Mouse (Mus musculus): Measurements from ENCODE around the gene 9230102O04Rik. TPM values are rescaled to one million over a fixed set of nuclear protein-coding genes. Genes with fewer than 3 reads are reported as not detected.

The 9230102O04Rik gene
- polyA plus RNA-seq, 1 experiment from 2014 or later: 18.7 TPM

DNA sequence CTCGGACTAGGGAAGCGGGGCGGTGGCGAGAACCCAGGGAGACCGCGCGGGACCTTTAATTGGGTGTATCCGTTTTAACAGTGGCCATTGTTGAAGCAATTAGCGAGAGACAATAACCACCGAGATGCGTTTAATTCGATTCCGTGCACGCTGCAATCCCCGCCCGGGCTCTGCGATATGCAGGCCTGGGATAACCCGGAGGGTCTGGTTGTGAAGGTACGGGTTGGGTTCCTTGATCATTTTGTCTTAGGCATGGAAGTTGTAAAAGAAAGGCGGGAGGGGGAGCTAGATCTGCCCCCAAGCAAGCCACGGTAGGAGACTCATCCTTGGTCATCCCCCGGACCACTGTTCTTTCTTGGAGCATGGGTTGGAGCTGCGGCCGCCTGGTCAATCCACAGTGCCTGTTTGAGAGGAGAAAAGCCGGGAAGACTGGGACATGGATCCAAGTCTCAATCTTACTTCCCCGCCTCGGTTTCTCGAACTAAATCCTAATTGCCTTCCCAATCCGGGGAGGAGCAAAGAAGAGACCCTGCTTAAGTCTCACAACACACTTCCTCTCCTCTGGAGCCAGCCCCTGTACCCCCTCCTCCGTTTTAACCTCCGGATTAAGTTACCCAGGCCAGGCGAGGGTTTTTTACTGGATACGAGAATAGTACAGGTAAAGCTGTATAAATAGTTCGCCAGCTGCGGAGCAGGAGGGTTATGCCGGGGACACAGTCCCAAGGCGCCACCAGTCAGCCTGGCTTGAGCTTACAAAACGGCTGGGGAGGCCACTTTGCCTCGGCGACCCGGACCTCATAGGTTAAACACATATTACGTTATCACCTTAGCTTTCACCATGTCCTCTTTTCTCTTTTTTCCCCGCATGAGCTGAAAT lies 6.2 kb downstream of the 9230102O04Rik start:
- Histone ChIP-seq H3K36me3 (ENCODE audit: insufficient read depth, low read length) (no peaks in the 10 kb centered on the region), H3K9ac (ENCODE audit: low read depth, low read length) (peak overlapping the region; percentile 56), H3K4me2 (ENCODE audit: low read length) (peak overlapping the region; percentile 91), H3K27ac (peak overlapping the region; percentile 81), H3K4me3 (replicated peaks; ENCODE audit: low read depth, low read length) (peak overlapping the region; percentile 57), H3K27me3 (ENCODE audit: insufficient read depth, low read length) (peaks cover 52% of the 10 kb centered on the region; the same call in 1 of the 2 replicates), H3K9me3 (replicated peaks; ENCODE audit: low read length) (no peaks in the 10 kb centered on the region), H3K4me1 (replicated peaks; ENCODE audit: insufficient read depth, low read length) (peaks cover 4% of the 10 kb centered on the region; the same call in 1 of the 2 replicates)
- 2% methylated on average over 43 of the region's 43 CpGs for WGBS
- no peak for TF ChIP-seq CTCF (IDR thresholded peaks at IDR 0.05; ENCODE audit: low read depth)
- ATAC-seq (replicated peaks; ENCODE audit: low FRiP score, low read depth) (no peak), DNase-seq (ENCODE audit: low spot score) (no peak)

DNA sequence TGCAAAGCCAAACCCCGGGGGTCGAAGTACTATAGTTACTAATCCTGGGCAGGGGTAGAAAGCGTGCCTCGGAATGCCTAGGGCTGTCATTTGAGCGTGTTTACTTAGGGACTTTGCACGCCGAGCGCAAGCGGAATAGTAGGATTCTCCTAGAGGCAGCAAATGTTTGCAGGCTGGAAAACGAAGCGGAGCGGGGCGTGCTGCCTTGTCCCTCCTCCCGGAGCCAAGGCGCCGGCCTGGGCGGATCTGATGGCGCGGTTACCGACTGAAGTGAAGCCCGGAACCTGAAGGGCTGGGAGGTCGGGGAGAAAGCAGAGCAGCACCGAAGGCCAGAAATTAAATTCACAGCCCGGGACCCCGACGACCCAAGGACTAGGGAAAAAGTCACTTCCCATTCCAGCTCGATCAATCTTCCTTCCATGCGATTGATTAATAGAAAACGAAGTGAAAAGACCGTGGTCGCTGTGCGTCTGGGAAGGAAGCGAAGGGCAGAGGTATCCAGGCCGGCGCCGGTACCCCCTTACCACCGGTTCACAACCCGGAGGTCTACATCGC lies 6.9 kb downstream of the 9230102O04Rik start:
- peaks cover 46% of the 10 kb centered on the region; the same call in 1 of the 2 replicates for H3K27me3 ChIP-seq (ENCODE audit: insufficient read depth, low read length)
- no peak for TF ChIP-seq CTCF (IDR thresholded peaks at IDR 0.05; ENCODE audit: low read depth)
- WGBS: under 1% methylated on average over 39 of the region's 39 CpGs
- H3K4me3 ChIP-seq (replicated peaks; ENCODE audit: low read depth, low read length): peak overlapping the region; percentile 57
- peak overlapping the region; percentile 56 for H3K9ac ChIP-seq (ENCODE audit: low read depth, low read length)
- no peaks in the 10 kb centered on the region for H3K9me3 ChIP-seq (replicated peaks; ENCODE audit: low read length)
- peak; percentile 66 for DNase-seq (ENCODE audit: low spot score)
- H3K36me3 ChIP-seq (ENCODE audit: insufficient read depth, low read length): no peaks in the 10 kb centered on the region
- ATAC-seq (replicated peaks; ENCODE audit: low FRiP score, low read depth): no peak
- H3K27ac ChIP-seq: peak overlapping the region; percentile 81
- H3K4me1 ChIP-seq (replicated peaks; ENCODE audit: insufficient read depth, low read length): peaks cover 4% of the 10 kb centered on the region; the same call in 1 of the 2 replicates
- H3K4me2 ChIP-seq (ENCODE audit: low read length): peak overlapping the region; percentile 91

DNA sequence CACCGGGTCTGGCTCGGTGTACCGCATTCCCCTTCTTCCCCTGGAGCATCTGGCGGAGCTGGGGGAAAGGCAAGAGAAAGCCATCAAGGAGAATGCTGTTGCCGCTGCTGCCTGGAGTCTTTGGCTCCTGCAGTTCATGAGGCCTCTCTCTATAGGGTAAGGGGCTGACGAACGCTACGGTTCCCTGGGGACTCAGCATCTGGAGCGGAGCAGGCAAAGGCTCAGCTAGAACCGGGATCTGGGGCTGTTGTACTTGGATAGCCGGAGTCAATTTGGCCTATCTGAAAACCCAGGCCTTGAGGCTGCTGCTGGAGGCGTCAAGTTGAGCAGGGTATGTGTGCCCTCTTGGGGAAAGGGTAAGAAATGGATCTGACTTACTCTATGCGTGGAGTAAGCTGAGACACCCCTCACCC lies 7.7 kb downstream of the 9230102O04Rik start:
- no peak for DNase-seq (ENCODE audit: low spot score)
- TF ChIP-seq CTCF (IDR thresholded peaks at IDR 0.05; ENCODE audit: low read depth): no peak
- Histone ChIP-seq H3K9ac (ENCODE audit: low read depth, low read length) (peak overlapping the region; percentile 64), H3K36me3 (ENCODE audit: insufficient read depth, low read length) (no peaks in the 10 kb centered on the region), H3K4me1 (replicated peaks; ENCODE audit: insufficient read depth, low read length) (peaks cover 4% of the 10 kb centered on the region; the same call in 1 of the 2 replicates), H3K27ac (peak overlapping the region; percentile 81), H3K27me3 (ENCODE audit: insufficient read depth, low read length) (peaks cover 41% of the 10 kb centered on the region; the same call in 1 of the 2 replicates), H3K4me2 (ENCODE audit: low read length) (peak overlapping the region; percentile 91), H3K9me3 (replicated peaks; ENCODE audit: low read length) (no peaks in the 10 kb centered on the region), H3K4me3 (replicated peaks; ENCODE audit: low read depth, low read length) (peak overlapping the region; percentile 57)
- WGBS: 7% methylated on average over 13 of the region's 13 CpGs
- no peak for ATAC-seq (replicated peaks; ENCODE audit: low FRiP score, low read depth)

DNA sequence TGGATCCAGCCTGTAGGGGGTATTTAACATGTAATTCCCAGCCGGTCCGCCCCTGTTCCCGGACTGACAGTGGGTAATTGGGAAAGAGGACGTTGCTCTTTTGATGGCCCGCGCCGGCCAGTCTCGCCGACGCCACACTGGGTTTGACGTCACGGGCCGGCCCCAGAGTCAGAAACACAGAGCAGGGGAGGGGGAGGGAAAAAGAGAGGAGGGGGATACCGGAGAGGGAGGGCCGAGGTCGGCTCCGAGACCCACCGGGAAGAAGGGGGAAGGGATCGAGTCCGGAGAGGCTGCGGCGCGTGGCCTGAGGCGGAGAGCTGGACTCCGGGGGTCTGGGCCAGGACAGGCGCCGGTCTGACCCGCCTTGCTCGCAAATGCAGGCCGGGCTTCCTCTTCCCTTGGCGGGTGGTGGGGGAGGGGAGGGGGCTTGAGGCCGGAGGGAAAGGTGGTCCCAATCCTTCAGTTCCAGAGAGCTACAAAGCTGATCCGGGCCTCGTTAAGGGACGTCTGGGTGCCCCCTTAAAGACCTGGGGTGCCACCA lies 8.2 kb downstream of the 9230102O04Rik start, which contains the start of gene 4930412O13Rik:
4930412O13Rik (plus strand) TSS at position 202 of the 541 bp plus-strand sequence.
- ATAC-seq (replicated peaks; ENCODE audit: low FRiP score, low read depth): no peak
- Histone ChIP-seq H3K27ac (peak within 1 kb of the TSS; percentile 81), H3K4me2 (ENCODE audit: low read length) (peak within 1 kb of the TSS; percentile 91), H3K27me3 (ENCODE audit: insufficient read depth, low read length) (peaks cover 37% of the 10 kb centered on the region; the same call in 1 of the 2 replicates), H3K4me3 (replicated peaks; ENCODE audit: low read depth, low read length) (peak within 1 kb of the TSS; percentile 57), H3K9me3 (replicated peaks; ENCODE audit: low read length) (no peaks in the 10 kb centered on the region), H3K9ac (ENCODE audit: low read depth, low read length) (peak within 1 kb of the TSS; percentile 64), H3K4me1 (replicated peaks; ENCODE audit: insufficient read depth, low read length) (peaks cover 4% of the 10 kb centered on the region; the same call in 1 of the 2 replicates), H3K36me3 (ENCODE audit: insufficient read depth, low read length) (no peaks in the 10 kb centered on the region)
- no peak for TF ChIP-seq CTCF (IDR thresholded peaks at IDR 0.05; ENCODE audit: low read depth)
- no peak for DNase-seq (ENCODE audit: low spot score)
- WGBS: under 1% methylated on average over 34 of the region's 35 CpGs

DNA sequence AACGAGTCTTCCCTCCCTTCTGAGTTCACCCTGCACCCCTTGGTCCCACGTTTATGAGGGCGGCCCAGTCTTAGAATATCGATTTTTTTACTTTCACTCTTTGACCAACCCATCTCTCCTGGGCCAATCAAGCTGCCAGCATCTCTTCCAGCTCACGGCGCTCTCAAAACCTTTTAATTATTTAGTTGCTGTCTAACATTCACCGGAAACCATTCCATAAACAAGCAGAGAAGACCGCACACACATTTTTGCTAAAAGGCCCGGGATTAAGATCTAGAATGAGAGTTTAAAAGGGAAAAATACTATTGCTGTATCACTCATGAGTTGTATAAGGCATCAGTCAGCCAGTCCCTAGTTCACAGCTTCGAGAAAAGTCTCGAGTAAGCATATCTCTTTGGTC lies 9.1 kb downstream of the 9230102O04Rik start:
- Histone ChIP-seq H3K4me2 (ENCODE audit: low read length) (peak overlapping the region; percentile 91), H3K9ac (ENCODE audit: low read depth, low read length) (peak overlapping the region; percentile 64), H3K4me3 (replicated peaks; ENCODE audit: low read depth, low read length) (peak overlapping the region; percentile 57), H3K27me3 (ENCODE audit: insufficient read depth, low read length) (peaks cover 32% of the 10 kb centered on the region), H3K9me3 (replicated peaks; ENCODE audit: low read length) (no peaks in the 10 kb centered on the region), H3K36me3 (ENCODE audit: insufficient read depth, low read length) (no peaks in the 10 kb centered on the region), H3K4me1 (replicated peaks; ENCODE audit: insufficient read depth, low read length) (peaks cover 4% of the 10 kb centered on the region; the same call in 1 of the 2 replicates), H3K27ac (peak overlapping the region; percentile 81)
- no peak for TF ChIP-seq CTCF (IDR thresholded peaks at IDR 0.05; ENCODE audit: low read depth)
- 12% methylated on average over 11 of the region's 11 CpGs for WGBS
- DNase-seq (ENCODE audit: low spot score) (no peak), ATAC-seq (replicated peaks; ENCODE audit: low FRiP score, low read depth) (no peak)

DNA sequence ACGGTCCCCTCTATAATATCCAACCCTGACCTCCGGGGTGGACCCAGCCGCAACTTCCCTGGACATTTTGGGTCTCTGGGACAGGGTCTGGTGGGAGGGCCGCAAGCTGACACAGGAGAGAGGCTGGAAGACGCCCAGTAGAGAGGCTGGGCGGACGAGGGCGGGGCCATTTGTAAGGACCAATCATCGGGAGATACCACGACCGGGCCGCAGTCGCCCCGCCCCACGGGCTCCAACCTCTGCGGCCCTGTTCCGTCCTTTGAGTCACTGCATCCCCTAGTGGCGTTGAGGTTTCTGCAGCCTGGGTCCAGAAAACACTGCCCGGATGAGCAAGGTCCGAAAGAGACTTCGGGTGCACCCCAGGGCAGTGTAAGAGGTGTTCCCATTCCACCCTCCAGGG lies 9.8 kb downstream of the 9230102O04Rik start:
- no peaks in the 10 kb centered on the region for H3K9me3 ChIP-seq (replicated peaks; ENCODE audit: low read length)
- WGBS: 0% methylated on average over 21 of the region's 21 CpGs
- peak; percentile 98 for DNase-seq (ENCODE audit: low spot score)
- H3K4me3 ChIP-seq (replicated peaks; ENCODE audit: low read depth, low read length): peak overlapping the region; percentile 57
- peak; percentile 86 for TF ChIP-seq CTCF (IDR thresholded peaks at IDR 0.05; ENCODE audit: low read depth)
- peak overlapping the region; percentile 55 for H3K9ac ChIP-seq (ENCODE audit: low read depth, low read length)
- peak overlapping the region; percentile 67 for H3K27ac ChIP-seq
- ATAC-seq (replicated peaks; ENCODE audit: low FRiP score, low read depth): peak; percentile 95
- peak overlapping the region; percentile 91 for H3K4me2 ChIP-seq (ENCODE audit: low read length)
- H3K4me1 ChIP-seq (replicated peaks; ENCODE audit: insufficient read depth, low read length): peaks cover 4% of the 10 kb centered on the region; the same call in 1 of the 2 replicates
- H3K27me3 ChIP-seq (ENCODE audit: insufficient read depth, low read length): peaks cover 29% of the 10 kb centered on the region
- no peaks in the 10 kb centered on the region for H3K36me3 ChIP-seq (ENCODE audit: insufficient read depth, low read length)

Measured in kidney, postnatal 0 days (tissue).